8 mouse cellular contexts compared by ENCODE assay signal in genomic region chr11:75966401-75967372, GRCm38 (mm10). TPM values are rescaled to one million over a fixed set of nuclear protein-coding genes. Genes with fewer than 3 reads are reported as not detected.
DNase-seq lines count a peak whose midpoint lies in the region; ATAC-seq and TF ChIP-seq lines count a peak whose summit lies in the region.

No protein-coding gene starts in this region.

- peak overlapping the region; percentile 72 for H3K27ac ChIP-seq in embryonic facial prominence, embryonic 13.5 days
- peak overlapping the region; percentile 92 for H3K27ac ChIP-seq in heart, adult 2 months
- H3K27ac ChIP-seq in kidney, adult 2 months (ENCODE audit: insufficient read depth, low read depth, low read length): peak overlapping the region; percentile 80
- H3K27ac ChIP-seq in liver, adult 2 months (replicated peaks; ENCODE audit: insufficient read depth, low read depth, low read length): 0 out of 2 replicates have a peak overlapping the region, but pooled peaks have one; percentile 12

- peak; percentile 48 for ATAC-seq in embryonic facial prominence, embryonic 13.5 days (ENCODE audit: insufficient number of reproducible peaks, insufficient read depth, low FRiP score, low TSS enrichment, low read depth)
- peak; percentile 42 for ATAC-seq in monocyte, adult 5-6 weeks (replicated peaks; ENCODE audit: insufficient number of reproducible peaks, low FRiP score, low TSS enrichment, poor library complexity, severe bottlenecking)

- H3K4me2 ChIP-seq in embryonic facial prominence, embryonic 13.5 days: peak overlapping the region; percentile 95

- peak overlapping the region; percentile 78 for H3K9ac ChIP-seq in embryonic facial prominence, embryonic 13.5 days
- H3K9ac ChIP-seq in heart, adult 2 months (ENCODE audit: low read depth, low read length): peak overlapping the region; percentile 74
- peak overlapping the region; percentile 86 for H3K9ac ChIP-seq in liver, adult 2 months (ENCODE audit: low read depth, low read length)

- TF ChIP-seq EP300 in heart, adult 2 months (IDR thresholded peaks at IDR 0.05; ENCODE audit: insufficient read depth, low read depth, low read length): no peak

- H3K4me1 ChIP-seq in embryonic facial prominence, embryonic 13.5 days: peaks cover 26% of the 10 kb centered on the region
- no peaks in the 10 kb centered on the region for H3K4me1 ChIP-seq in heart, adult 2 months (ENCODE audit: control insufficient read depth, insufficient read depth, low read length)
- H3K4me1 ChIP-seq in kidney, adult 2 months (ENCODE audit: control insufficient read depth, insufficient read depth, low read length): peaks cover 2% of the 10 kb centered on the region; the same call in 1 of the 2 replicates
- no peaks in the 10 kb centered on the region for H3K4me1 ChIP-seq in liver, adult 2 months (ENCODE audit: control insufficient read depth, insufficient read depth, low read length)

- peak; percentile 91 for TF ChIP-seq CTCF in heart, adult 2 months (IDR thresholded peaks at IDR 0.05)
- peak; percentile 62 for TF ChIP-seq CTCF in kidney, adult 2 months (conservative IDR thresholded peaks at IDR 0.05; ENCODE audit: insufficient read depth, insufficient read length, low read depth, low read length)
- peak; percentile 71 for TF ChIP-seq CTCF in liver, adult 2 months (IDR thresholded peaks at IDR 0.05; ENCODE audit: low read depth, low read length)

- H3K4me3 ChIP-seq in embryonic facial prominence, embryonic 13.5 days: peak overlapping the region; percentile 68
- peak overlapping the region; percentile 70 for H3K4me3 ChIP-seq in heart, adult 2 months
- peak overlapping the region; percentile 76 for H3K4me3 ChIP-seq in kidney, adult 2 months (ENCODE audit: insufficient read depth, low read depth, low read length)
- peak overlapping the region; percentile 59 for H3K4me3 ChIP-seq in liver, adult 2 months (ENCODE audit: insufficient read depth, low read depth, low read length)

- WGBS in embryonic facial prominence, embryonic 13.5 days: 1% methylated on average over 90 of the region's 90 CpGs
- 1% methylated on average over 90 of the region's 90 CpGs for WGBS in heart, adult 2 months
- WGBS in kidney, adult 2 months: under 1% methylated on average over 90 of the region's 90 CpGs
- WGBS in liver, adult 2 months: under 1% methylated on average over 90 of the region's 90 CpGs

- peaks cover 31% of the 10 kb centered on the region for H3K27me3 ChIP-seq in embryonic facial prominence, embryonic 13.5 days
- no peaks in the 10 kb centered on the region for H3K27me3 ChIP-seq in heart, adult 2 months (ENCODE audit: control insufficient read depth, insufficient read depth, low read length)
- no peaks in the 10 kb centered on the region for H3K27me3 ChIP-seq in kidney, adult 2 months (replicated peaks; ENCODE audit: control insufficient read depth, insufficient read depth, low read length)
- H3K27me3 ChIP-seq in liver, adult 2 months (ENCODE audit: control insufficient read depth, insufficient read depth, low read length): no peaks in the 10 kb centered on the region

- DNase-seq in 416B (ENCODE audit: low read depth): peak; percentile 42
- DNase-seq in adrenal gland, postnatal 25 days: peak; percentile 92
- DNase-seq in heart, adult 2 months: peak; percentile 91 to 92
- DNase-seq in kidney, adult 2 months: peak; percentile 91
- peak; percentile 55 for DNase-seq in liver, adult 2 months (ENCODE audit: extremely low read depth, low read depth, low spot score)
- peak; percentile 85 to 86 for DNase-seq in spleen, postnatal 36 days (ENCODE audit: low spot score in 2 of 2)

- peak; percentile 45; the same call in 1 of the 2 replicates for TF ChIP-seq POLR2A in heart, adult 2 months (IDR thresholded peaks at IDR 0.05; ENCODE audit: insufficient read depth, low read depth, low read length)
- TF ChIP-seq POLR2A in kidney, adult 2 months (IDR thresholded peaks at IDR 0.05; ENCODE audit: low read depth, low read length): no peak
- 0 out of 2 replicates have a peak, but pooled peaks have one; percentile 8 for TF ChIP-seq POLR2A in liver, adult 2 months (IDR thresholded peaks at IDR 0.05; ENCODE audit: extremely low read depth, insufficient read depth, low read length)

- no peaks in the 10 kb centered on the region for H3K79me2 ChIP-seq in heart, adult 2 months (replicated peaks; ENCODE audit: control insufficient read depth, insufficient read depth, low read length)
- H3K79me2 ChIP-seq in liver, adult 2 months (ENCODE audit: control insufficient read depth, insufficient read depth, low read length): no peaks in the 10 kb centered on the region

- no peaks in the 10 kb centered on the region for H3K36me3 ChIP-seq in embryonic facial prominence, embryonic 13.5 days
- H3K36me3 ChIP-seq in heart, adult 2 months (ENCODE audit: control insufficient read depth, insufficient read depth, low read length): no peaks in the 10 kb centered on the region
- no peaks in the 10 kb centered on the region for H3K36me3 ChIP-seq in kidney, adult 2 months (ENCODE audit: control insufficient read depth, insufficient read depth, low read length)
- no peaks in the 10 kb centered on the region for H3K36me3 ChIP-seq in liver, adult 2 months (ENCODE audit: control insufficient read depth, insufficient read depth, low read length)

- intact Hi-C loops in heart, adult 2 months (cut with DNase I): loop anchor here (1.0 to 5.0 kb wide), 7 partner anchors 30 to 249 kb away; no protein-coding TSS in a partner anchor

- no peaks in the 10 kb centered on the region for H3K9me3 ChIP-seq in embryonic facial prominence, embryonic 13.5 days

RNA-seq across cellular contexts. Expression of gene Rph3al, which starts 28.5 kb away (rescaled TPM):
- total RNA-seq in adrenal gland, postnatal 25 days (2021): 17.2 and 19.4 TPM in 2 replicates
- polyA plus RNA-seq in embryonic facial prominence, embryonic 13.5 days (2015; fragmentation: Nextera tagmentation; extraction: Ambion mirVana): 2.6 and 3.2 TPM in 2 replicates
- total RNA-seq in heart, adult 2 months (2021): 10 to 100 TPM; 11.1 to 11.7 TPM
- polyA plus RNA-seq in heart, adult 2 months (2012; rRNA removed): 5.9 and 6.6 TPM in 2 replicates
- polyA plus RNA-seq in kidney, adult 2 months (2012; rRNA removed): 11.9 and 12.6 TPM in 2 replicates
- total RNA-seq in liver, adult 2 months (2014; rRNA removed): 1.3 and 1.7 TPM in 2 replicates
- 1.9 and 2.4 TPM in 2 replicates for polyA plus RNA-seq in liver, adult 2 months (2012; rRNA removed)
- total RNA-seq in monocyte, adult 5-6 weeks (2017): 2.3 to 4.9 TPM (median 4.6 TPM) in 3 replicates

RNA-seq across cellular contexts. Expression of gene 1700016K19Rik, which starts 33.0 kb away (rescaled TPM):
- not detected in 2 replicates for total RNA-seq in adrenal gland, postnatal 25 days (2021)
- 0.76 and 0.88 TPM in 2 replicates for polyA plus RNA-seq in embryonic facial prominence, embryonic 13.5 days (2015; fragmentation: Nextera tagmentation; extraction: Ambion mirVana)
- not detected for total RNA-seq in heart, adult 2 months (2021)
- polyA plus RNA-seq in heart, adult 2 months (2012; rRNA removed): 1.3 TPM in 1 of 2 replicates, not detected in the other
- 0.08 and 0.10 TPM in 2 replicates for polyA plus RNA-seq in kidney, adult 2 months (2012; rRNA removed)
- not detected in 2 replicates for total RNA-seq in liver, adult 2 months (2014; rRNA removed)
- 0.12 TPM in 1 of 2 replicates, not detected in the other for polyA plus RNA-seq in liver, adult 2 months (2012; rRNA removed)
- total RNA-seq in monocyte, adult 5-6 weeks (2017): 0.43 TPM in 1 of 3 replicates, not detected in the others

Comparison
In these comparisons a context has a peak if more than half of its experiments do, and no peak if none do; other contexts are left out.
1. Peak in every context shown above with its lines: DNase-seq, ATAC-seq, H3K4me3 ChIP-seq and H3K27ac ChIP-seq.
2. DNase-seq: peak in every context shown above with its lines; median percentile 92 in adrenal gland, postnatal 25 days; 92 in heart, adult 2 months; 91 in kidney, adult 2 months; 86 in spleen, postnatal 36 days; 55 in liver, adult 2 months; 42 in 416B.
3. H3K27ac ChIP-seq: peak in every context shown above with its lines; median percentile 92 in heart, adult 2 months; 80 in kidney, adult 2 months; 72 in embryonic facial prominence, embryonic 13.5 days; 12 in liver, adult 2 months.